Mouse (Mus musculus): Measurements from ENCODE around the gene Spata1. TPM values are rescaled to one million over a fixed set of nuclear protein-coding genes. Genes with fewer than 3 reads are reported as not detected.

The Spata1 gene
- polyA plus RNA-seq, 1 experiment, result 0.89 TPM

- H3K27ac ChIP-seq (ENCODE audit: insufficient read depth, low read depth, low read length), result no peak overlapping the region
Observed at GRCm38 (mm10) chr3:146417873-146418272, 81.7 kb downstream of the Spata1 start.

DNA sequence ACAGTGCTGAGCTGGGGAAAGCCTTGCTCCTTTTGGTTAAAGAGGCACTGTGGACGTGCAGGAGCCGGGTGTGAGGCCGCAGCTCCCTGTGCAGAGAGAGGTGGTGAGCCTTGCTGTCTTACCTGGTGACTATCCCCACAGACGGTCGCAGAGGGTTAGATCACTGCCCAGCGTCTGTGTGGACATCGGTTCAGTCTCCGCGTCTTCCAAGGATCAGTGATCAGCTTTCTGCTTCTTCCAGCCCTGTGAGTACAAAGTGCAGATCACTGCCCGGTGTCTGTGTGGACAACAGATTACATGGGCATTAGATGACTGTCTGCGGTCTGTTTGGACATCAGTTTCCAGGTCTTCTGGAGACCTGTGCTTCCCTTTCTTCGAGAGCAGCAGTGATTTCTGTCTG, 85.0 kb downstream of the Spata1 start:
- TF ChIP-seq POLR2A (IDR thresholded peaks at IDR 0.05; ENCODE audit: low read depth, low read length), result no peak
- no peak for TF ChIP-seq CTCF (conservative IDR thresholded peaks at IDR 0.05; ENCODE audit: insufficient read depth, insufficient read length, low read depth, low read length)
- 57% methylated on average over 12 of the region's 12 CpGs for WGBS
- Histone ChIP-seq H3K4me3 (ENCODE audit: insufficient read depth, low read depth, low read length) (no peak overlapping the region), H3K36me3 (ENCODE audit: control insufficient read depth, insufficient read depth, low read length) (0 out of 2 replicates have a peak, but pooled peaks cover 1% of the 10 kb centered on the region), H3K4me1 (ENCODE audit: control insufficient read depth, insufficient read depth, low read length) (peaks cover 6% of the 10 kb centered on the region; the same call in 1 of the 2 replicates), H3K27me3 (replicated peaks; ENCODE audit: control insufficient read depth, insufficient read depth, low read length) (no peaks in the 10 kb centered on the region), H3K27ac (ENCODE audit: insufficient read depth, low read depth, low read length) (peak overlapping the region; percentile 61)
- DNase-seq, result peak; percentile 75

More at GRCm38 (mm10) chr3:146417873-146418272, 81.7 kb downstream of the Spata1 start:
- no peak for DNase-seq
- no peaks in the 10 kb centered on the region for H3K27me3 ChIP-seq (replicated peaks; ENCODE audit: control insufficient read depth, insufficient read depth, low read length)
- TF ChIP-seq CTCF (conservative IDR thresholded peaks at IDR 0.05; ENCODE audit: insufficient read depth, insufficient read length, low read depth, low read length) (no peak), POLR2A (IDR thresholded peaks at IDR 0.05; ENCODE audit: low read depth, low read length) (no peak)
- H3K4me1 ChIP-seq (ENCODE audit: control insufficient read depth, insufficient read depth, low read length), result peaks cover 6% of the 10 kb centered on the region; the same call in 1 of the 2 replicates
- no peak overlapping the region for H3K4me3 ChIP-seq (ENCODE audit: insufficient read depth, low read depth, low read length)
- WGBS, result 92% methylated on average over 8 of the region's 8 CpGs
- H3K36me3 ChIP-seq (ENCODE audit: control insufficient read depth, insufficient read depth, low read length), result 0 out of 2 replicates have a peak, but pooled peaks cover 1% of the 10 kb centered on the region

- Histone ChIP-seq H3K27me3 (replicated peaks; ENCODE audit: control insufficient read depth, insufficient read depth, low read length) (no peaks in the 10 kb centered on the region), H3K4me1 (ENCODE audit: control insufficient read depth, insufficient read depth, low read length) (peaks cover 6% of the 10 kb centered on the region; the same call in 1 of the 2 replicates), H3K36me3 (ENCODE audit: control insufficient read depth, insufficient read depth, low read length) (0 out of 2 replicates have a peak, but pooled peaks cover 1% of the 10 kb centered on the region), H3K27ac (ENCODE audit: insufficient read depth, low read depth, low read length) (peak overlapping the region; percentile 61; the same call in 1 of the 2 replicates), H3K4me3 (ENCODE audit: insufficient read depth, low read depth, low read length) (no peak overlapping the region)
- 60% methylated on average over 4 of the region's 4 CpGs for WGBS
- TF ChIP-seq CTCF (conservative IDR thresholded peaks at IDR 0.05; ENCODE audit: insufficient read depth, insufficient read length, low read depth, low read length), result no peak
- no peak for DNase-seq
Observed at GRCm38 (mm10) chr3:146413992-146414391, 85.6 kb downstream of the Spata1 start.

GRCm38 (mm10) chr3:146413016-146413415, 86.5 kb downstream of the Spata1 start:
- Histone ChIP-seq H3K27ac (ENCODE audit: insufficient read depth, low read depth, low read length) (no peak overlapping the region), H3K4me1 (ENCODE audit: control insufficient read depth, insufficient read depth, low read length) (peaks cover 6% of the 10 kb centered on the region; the same call in 1 of the 2 replicates), H3K4me3 (ENCODE audit: insufficient read depth, low read depth, low read length) (no peak overlapping the region), H3K36me3 (ENCODE audit: control insufficient read depth, insufficient read depth, low read length) (no peaks in the 10 kb centered on the region), H3K27me3 (replicated peaks; ENCODE audit: control insufficient read depth, insufficient read depth, low read length) (no peaks in the 10 kb centered on the region)
- TF ChIP-seq POLR2A (IDR thresholded peaks at IDR 0.05; ENCODE audit: low read depth, low read length), result no peak
- TF ChIP-seq CTCF (conservative IDR thresholded peaks at IDR 0.05; ENCODE audit: insufficient read depth, insufficient read length, low read depth, low read length), result no peak
- WGBS, result 88% methylated on average over 13 of the region's 13 CpGs
- DNase-seq, result no peak

DNA sequence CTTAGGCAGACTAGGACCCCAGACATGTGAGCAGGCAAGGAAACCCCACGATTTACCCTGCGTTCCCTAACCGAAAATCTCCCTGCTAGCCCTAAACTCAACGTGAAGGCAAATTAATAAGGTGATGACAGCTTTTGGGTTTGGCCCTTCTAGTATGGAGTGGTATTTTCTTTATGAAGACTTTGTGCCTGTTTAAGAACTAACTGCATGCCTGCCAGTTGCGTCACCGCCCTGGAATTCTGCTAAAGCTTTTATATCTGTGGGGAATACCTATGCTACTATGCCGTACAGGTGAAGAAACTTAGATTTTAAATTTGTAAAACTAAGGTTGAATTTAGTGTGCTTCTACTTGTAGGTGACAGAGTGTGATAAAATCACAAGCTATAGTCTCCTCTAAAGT, 87.1 kb downstream of the Spata1 start:
- TF ChIP-seq POLR2A (IDR thresholded peaks at IDR 0.05; ENCODE audit: low read depth, low read length), result no peak
- TF ChIP-seq CTCF (conservative IDR thresholded peaks at IDR 0.05; ENCODE audit: insufficient read depth, insufficient read length, low read depth, low read length), result no peak

DNA sequence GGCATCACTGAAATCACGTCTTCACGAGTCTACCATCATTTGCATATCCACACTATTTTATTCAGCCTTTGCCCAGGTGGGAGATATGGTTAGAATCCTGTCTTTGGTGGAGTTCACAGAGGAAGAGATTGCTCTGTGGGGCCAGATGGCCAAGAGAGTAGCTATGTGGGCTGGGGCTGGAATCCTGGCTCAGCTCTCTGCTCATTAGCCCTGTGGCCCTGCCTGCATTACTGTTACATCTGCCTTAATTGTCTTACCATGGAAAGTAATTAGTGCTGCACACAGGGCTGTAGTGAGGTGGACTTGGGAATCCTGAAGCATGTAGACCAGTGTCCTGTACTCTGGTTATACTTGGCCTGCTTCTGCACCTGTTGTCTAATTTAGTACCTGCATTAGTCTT, 87.5 kb downstream of the Spata1 start:
- 66% methylated on average over 2 of the region's 2 CpGs for WGBS
- peaks cover 9% of the 10 kb centered on the region; the same call in 1 of the 2 replicates for H3K4me1 ChIP-seq (ENCODE audit: control insufficient read depth, insufficient read depth, low read length)

More for the DNA sequence above, 87.1 kb downstream of the Spata1 start:
- Histone ChIP-seq H3K4me1 (ENCODE audit: control insufficient read depth, insufficient read depth, low read length) (peaks cover 6% of the 10 kb centered on the region; the same call in 1 of the 2 replicates), H3K27ac (ENCODE audit: insufficient read depth, low read depth, low read length) (no peak overlapping the region), H3K36me3 (ENCODE audit: control insufficient read depth, insufficient read depth, low read length) (no peaks in the 10 kb centered on the region), H3K4me3 (ENCODE audit: insufficient read depth, low read depth, low read length) (no peak overlapping the region), H3K27me3 (replicated peaks; ENCODE audit: control insufficient read depth, insufficient read depth, low read length) (no peaks in the 10 kb centered on the region)
- WGBS, result 94% methylated on average over 7 of the region's 7 CpGs
- DNase-seq, result no peak

DNA sequence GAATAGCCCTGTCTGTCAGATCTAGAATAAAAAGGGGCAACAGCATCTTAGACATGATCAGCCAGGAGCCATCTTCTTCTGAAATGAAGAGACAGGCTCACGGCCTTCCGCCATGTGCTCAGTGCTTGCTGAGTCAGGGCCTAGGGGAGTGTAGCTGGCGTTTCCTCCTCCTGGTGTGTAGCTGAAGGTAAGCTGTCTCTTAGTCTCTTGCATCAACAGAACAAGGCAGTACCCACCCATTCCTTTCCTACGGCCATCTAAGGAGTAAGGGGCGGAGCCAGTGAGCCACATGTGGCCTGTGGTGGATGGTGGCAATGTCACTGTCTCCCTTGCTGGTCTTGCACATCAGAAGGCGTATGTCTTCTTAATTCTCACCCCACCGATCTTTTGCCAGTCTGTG, 89.4 kb downstream of the Spata1 start:
- TF ChIP-seq CTCF (conservative IDR thresholded peaks at IDR 0.05; ENCODE audit: insufficient read depth, insufficient read length, low read depth, low read length) (no peak), POLR2A (IDR thresholded peaks at IDR 0.05; ENCODE audit: low read depth, low read length) (no peak)
- no peak for DNase-seq
- Histone ChIP-seq H3K4me3 (ENCODE audit: insufficient read depth, low read depth, low read length) (no peak overlapping the region), H3K36me3 (ENCODE audit: control insufficient read depth, insufficient read depth, low read length) (no peaks in the 10 kb centered on the region), H3K27ac (ENCODE audit: insufficient read depth, low read depth, low read length) (no peak overlapping the region), H3K27me3 (replicated peaks; ENCODE audit: control insufficient read depth, insufficient read depth, low read length) (no peaks in the 10 kb centered on the region), H3K4me1 (ENCODE audit: control insufficient read depth, insufficient read depth, low read length) (peaks cover 22% of the 10 kb centered on the region; the same call in 1 of the 2 replicates)
- 79% methylated on average over 7 of the region's 7 CpGs for WGBS

More for the DNA sequence above, 87.5 kb downstream of the Spata1 start:
- TF ChIP-seq CTCF (conservative IDR thresholded peaks at IDR 0.05; ENCODE audit: insufficient read depth, insufficient read length, low read depth, low read length), result no peak
- TF ChIP-seq POLR2A (IDR thresholded peaks at IDR 0.05; ENCODE audit: low read depth, low read length), result no peak
- DNase-seq, result no peak
- Histone ChIP-seq H3K27me3 (replicated peaks; ENCODE audit: control insufficient read depth, insufficient read depth, low read length) (no peaks in the 10 kb centered on the region), H3K4me3 (ENCODE audit: insufficient read depth, low read depth, low read length) (no peak overlapping the region), H3K27ac (ENCODE audit: insufficient read depth, low read depth, low read length) (no peak overlapping the region), H3K36me3 (ENCODE audit: control insufficient read depth, insufficient read depth, low read length) (no peaks in the 10 kb centered on the region)

Other genes starting within 250 kb of the Spata1 start
- gene Ssx2ip, start 95.1 kb downstream of the Spata1 start, polyA plus RNA-seq (2012; rRNA removed), result 7.3 and 8.0 TPM in 2 replicates
- 10.5 and 10.7 TPM in 2 replicates for gene Ctbs, start 50.0 kb downstream of the Spata1 start, polyA plus RNA-seq (2012; rRNA removed)
- 567 and 600 TPM in 2 replicates for gene Gng5, start 54 bp upstream of the Spata1 start, polyA plus RNA-seq (2012; rRNA removed)
- 9.9 and 13.6 TPM in 2 replicates for gene Rpf1, start 21.7 kb upstream of the Spata1 start, polyA plus RNA-seq (2012; rRNA removed)
- 0.19 TPM in 1 of 2 replicates, not detected in the other for gene Uox, start 70.7 kb upstream of the Spata1 start, polyA plus RNA-seq (2012; rRNA removed)
- gene Dnase2b, start 115.8 kb upstream of the Spata1 start, polyA plus RNA-seq (2012; rRNA removed), result not detected in 2 replicates
- not detected in 2 replicates for gene 4930503B20Rik, start 151.6 kb upstream of the Spata1 start, polyA plus RNA-seq (2012; rRNA removed)
- 0.11 and 0.27 TPM in 2 replicates for gene Samd13, start 185.8 kb upstream of the Spata1 start, polyA plus RNA-seq (2012; rRNA removed)

Data from kidney, adult 2 months (tissue).